Mouse (Mus musculus) embryo, embryonic 11.5 days (tissue): ENCODE measurements at regions not wholly inside any gene's neighbourhood (a gene's known extent, or its start where the extent isn't known, plus 50 kb on each side); places are given as distances from the start of the nearest gene placed in this dataset.

Source experiments
- DNase-seq: peaks from one replicate; pipeline ENCODE4 v3.0.0-alpha.2; 2012; ENCODE audit warnings: low read depth, low spot score

GRCm38 (mm10) chr5:80178723-80179122, 841.2 kb upstream of the Adgrl3 start:
- no peak for DNase-seq

GRCm38 (mm10) chr5:80180280-80180679, 839.7 kb upstream of the Adgrl3 start:
- peak; percentile 29 for DNase-seq

- no peak for DNase-seq
These were observed 827.5 kb upstream of the Adgrl3 start for GRCm38 (mm10) chr5:80192418-80192817.

GRCm38 (mm10) chr5:80199626-80200025, 820.3 kb upstream of the Adgrl3 start:
- no peak for DNase-seq

GRCm38 (mm10) chr5:80248530-80249122, 771.3 kb upstream of the Adgrl3 start:
- DNase-seq, result no peak

- no peak for DNase-seq
These were observed 768.0 kb upstream of the Adgrl3 start for GRCm38 (mm10) chr5:80251961-80252360.

GRCm38 (mm10) chr5:80255046-80255445, 764.9 kb upstream of the Adgrl3 start:
- DNase-seq, result no peak

GRCm38 (mm10) chr5:80274589-80274988, 745.3 kb upstream of the Adgrl3 start:
- no peak for DNase-seq

- no peak for DNase-seq
These were observed 744.6 kb upstream of the Adgrl3 start for GRCm38 (mm10) chr5:80275232-80275866.
